Mouse (Mus musculus): Measurements from ENCODE around the gene Polr3gl. TPM values are rescaled to one million over a fixed set of nuclear protein-coding genes. Genes with fewer than 3 reads are reported as not detected.

Gene Polr3gl
- polyA plus RNA-seq, 1 experiment, result 44.5 TPM

GRCm38 (mm10) chr3:96599069-96599393 lies 5.0 kb upstream of the Polr3gl start:
- H3K4me3 ChIP-seq (ENCODE audit: insufficient read depth, low read length), result peak overlapping the region; percentile 69; the same call in 1 of the 2 replicates
- no peak for TF ChIP-seq POLR2A (IDR thresholded peaks at IDR 0.05; ENCODE audit: extremely low read depth, insufficient read depth, low read length)
- TF ChIP-seq CTCF (IDR thresholded peaks at IDR 0.05; ENCODE audit: extremely low read depth, insufficient read depth, low read length), result no peak
- H3K27ac ChIP-seq (ENCODE audit: insufficient read depth, low read length), result no peak overlapping the region
- peaks cover 13% of the 10 kb centered on the region for H3K4me1 ChIP-seq (ENCODE audit: control insufficient read depth, insufficient read depth, low read length)

GRCm38 (mm10) chr3:96598156-96599068 lies 4.4 kb upstream of the Polr3gl start:
- H3K4me1 ChIP-seq (ENCODE audit: control insufficient read depth, insufficient read depth, low read length), result peaks cover 10% of the 10 kb centered on the region

DNA sequence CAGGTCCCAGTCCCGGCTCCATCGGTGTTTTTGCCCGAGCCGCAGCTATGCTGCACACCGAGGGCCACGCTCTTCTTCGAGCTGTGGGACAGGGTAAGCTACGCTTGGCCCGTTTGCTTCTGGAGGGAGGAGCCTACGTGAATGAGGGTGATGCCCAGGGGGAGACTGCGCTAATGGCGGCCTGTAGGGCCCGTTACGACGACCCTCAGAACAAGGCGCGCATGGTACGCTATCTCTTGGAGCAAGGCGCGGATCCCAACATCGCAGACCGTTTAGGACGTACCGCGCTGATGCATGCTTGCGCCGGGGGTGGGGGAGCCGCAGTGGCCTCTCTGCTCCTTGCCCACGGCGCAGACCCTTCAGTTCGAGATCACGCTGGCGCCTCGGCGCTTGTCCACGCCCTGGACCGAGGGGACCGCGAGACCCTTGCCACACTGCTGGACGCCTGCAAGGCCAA lies 3.5 kb upstream of the Polr3gl start:
- Histone ChIP-seq H3K4me1 (ENCODE audit: control insufficient read depth, insufficient read depth, low read length) (peaks cover 6% of the 10 kb centered on the region), H3K27ac (ENCODE audit: insufficient read depth, low read length) (peak overlapping the region; percentile 93), H3K4me3 (ENCODE audit: insufficient read depth, low read length) (peak overlapping the region; percentile 69)
- TF ChIP-seq POLR2A (IDR thresholded peaks at IDR 0.05; ENCODE audit: extremely low read depth, insufficient read depth, low read length) (0 out of 2 replicates have a peak, but pooled peaks have one; percentile 33), CTCF (IDR thresholded peaks at IDR 0.05; ENCODE audit: extremely low read depth, insufficient read depth, low read length) (no peak)

More at GRCm38 (mm10) chr3:96598156-96599068, 4.4 kb upstream of the Polr3gl start:
- TF ChIP-seq CTCF (IDR thresholded peaks at IDR 0.05; ENCODE audit: extremely low read depth, insufficient read depth, low read length) (no peak), POLR2A (IDR thresholded peaks at IDR 0.05; ENCODE audit: extremely low read depth, insufficient read depth, low read length) (peak; percentile 56; the same call in 1 of the 2 replicates)
- H3K4me3 ChIP-seq (ENCODE audit: insufficient read depth, low read length), result peak overlapping the region; percentile 69
- peak overlapping the region; percentile 93 for H3K27ac ChIP-seq (ENCODE audit: insufficient read depth, low read length)

GRCm38 (mm10) chr3:96596855-96597254 lies 2.9 kb upstream of the Polr3gl start:
- Histone ChIP-seq H3K4me1 (ENCODE audit: control insufficient read depth, insufficient read depth, low read length) (peaks cover 6% of the 10 kb centered on the region), H3K4me3 (ENCODE audit: insufficient read depth, low read length) (peak overlapping the region; percentile 69), H3K27ac (ENCODE audit: insufficient read depth, low read length) (peak overlapping the region; percentile 93)
- TF ChIP-seq CTCF (IDR thresholded peaks at IDR 0.05; ENCODE audit: extremely low read depth, insufficient read depth, low read length) (no peak), POLR2A (IDR thresholded peaks at IDR 0.05; ENCODE audit: extremely low read depth, insufficient read depth, low read length) (no peak)

DNA sequence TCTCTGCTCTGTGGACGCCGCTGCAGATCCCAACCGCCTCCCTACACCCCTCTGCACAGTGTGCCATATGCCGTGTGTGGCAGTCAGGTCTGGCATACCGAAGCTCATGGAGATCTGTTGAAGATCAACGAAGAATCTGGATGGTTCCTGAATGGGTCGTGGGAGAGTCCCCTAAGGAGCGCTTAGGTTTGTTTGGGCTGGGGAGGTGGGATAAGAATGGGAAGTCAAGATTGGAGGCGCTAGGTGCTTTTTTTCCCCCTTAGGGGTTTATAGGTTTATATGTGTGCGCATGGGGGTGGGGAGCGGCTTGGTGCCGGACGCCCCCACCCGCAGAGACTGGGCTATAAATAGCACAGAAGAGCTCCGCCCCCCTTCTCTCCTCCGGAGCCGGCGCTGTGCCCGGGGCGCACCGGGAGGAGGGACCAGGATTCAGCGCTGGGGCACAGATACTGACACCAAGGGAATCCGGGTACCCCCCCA lies 2.3 kb upstream of the Polr3gl start, which contains the start of gene Ankrd34a:
TSS of gene Ankrd34a (plus strand) at position 409 of the 480 bp plus-strand sequence.
- Histone ChIP-seq H3K4me1 (ENCODE audit: control insufficient read depth, insufficient read depth, low read length) (peaks cover 6% of the 10 kb centered on the region), H3K27ac (ENCODE audit: insufficient read depth, low read length) (peak within 1 kb of the TSS; percentile 93), H3K4me3 (ENCODE audit: insufficient read depth, low read length) (peak within 1 kb of the TSS; percentile 69)
- peak; percentile 37; the same call in 1 of the 2 replicates for TF ChIP-seq POLR2A (IDR thresholded peaks at IDR 0.05; ENCODE audit: extremely low read depth, insufficient read depth, low read length)
- no peak for TF ChIP-seq CTCF (IDR thresholded peaks at IDR 0.05; ENCODE audit: extremely low read depth, insufficient read depth, low read length)

DNA sequence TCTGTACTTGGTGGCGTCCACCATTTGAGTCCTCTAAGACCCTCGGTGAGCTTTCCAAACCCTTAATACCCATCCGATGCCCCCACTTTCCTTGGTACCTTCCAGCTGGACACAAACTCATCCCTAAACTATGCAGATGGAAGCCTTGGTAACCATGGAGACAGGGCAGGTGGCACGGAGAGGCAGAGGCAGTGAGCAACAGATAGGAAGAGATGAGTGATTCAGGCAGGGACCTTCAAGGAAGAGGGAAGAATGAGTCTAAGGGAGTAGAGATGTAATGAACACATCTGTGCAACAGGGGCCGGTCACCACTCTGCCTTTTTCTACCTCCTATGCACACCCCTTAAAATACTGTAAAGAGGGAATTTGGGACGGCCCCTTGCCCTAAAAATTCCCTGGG lies 1.7 kb upstream of the Polr3gl start:
- Histone ChIP-seq H3K4me3 (ENCODE audit: insufficient read depth, low read length) (peak overlapping the region; percentile 69), H3K27ac (ENCODE audit: insufficient read depth, low read length) (peak overlapping the region; percentile 93), H3K4me1 (ENCODE audit: control insufficient read depth, insufficient read depth, low read length) (peaks cover 6% of the 10 kb centered on the region)
- no peak for TF ChIP-seq CTCF (IDR thresholded peaks at IDR 0.05; ENCODE audit: extremely low read depth, insufficient read depth, low read length)
- peak; percentile 77 for TF ChIP-seq POLR2A (IDR thresholded peaks at IDR 0.05; ENCODE audit: extremely low read depth, insufficient read depth, low read length)

GRCm38 (mm10) chr3:96594851-96595250 lies 870 bp upstream of the Polr3gl start:
- Histone ChIP-seq H3K27ac (ENCODE audit: insufficient read depth, low read length) (no peak overlapping the region), H3K4me3 (ENCODE audit: insufficient read depth, low read length) (no peak overlapping the region; the same call in 1 of the 2 replicates), H3K4me1 (ENCODE audit: control insufficient read depth, insufficient read depth, low read length) (peaks cover 6% of the 10 kb centered on the region)
- TF ChIP-seq POLR2A (IDR thresholded peaks at IDR 0.05; ENCODE audit: extremely low read depth, insufficient read depth, low read length), result no peak
- TF ChIP-seq CTCF (IDR thresholded peaks at IDR 0.05; ENCODE audit: extremely low read depth, insufficient read depth, low read length), result no peak

DNA sequence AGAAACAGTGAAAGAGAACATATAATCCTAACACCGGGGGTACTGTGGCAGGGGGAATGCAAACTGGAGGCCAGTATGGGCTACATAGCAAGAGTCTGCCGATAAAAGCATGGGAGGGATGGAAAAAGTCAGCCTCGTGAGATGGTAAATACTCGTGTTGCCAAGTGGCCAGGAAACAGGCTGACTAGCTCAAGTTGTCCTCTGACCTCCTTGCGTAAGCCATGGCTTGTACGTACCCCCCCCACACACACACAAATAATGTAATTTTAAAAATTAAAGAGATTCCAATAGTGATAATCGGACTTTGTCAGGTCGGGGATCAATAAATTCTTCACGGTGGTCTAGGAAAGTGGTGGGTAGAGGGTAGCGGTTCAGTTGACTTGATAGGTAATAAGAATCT lies 607 bp downstream of the Polr3gl start:
- no peak for TF ChIP-seq CTCF (IDR thresholded peaks at IDR 0.05; ENCODE audit: extremely low read depth, insufficient read depth, low read length)
- TF ChIP-seq POLR2A (IDR thresholded peaks at IDR 0.05; ENCODE audit: extremely low read depth, insufficient read depth, low read length), result no peak
- Histone ChIP-seq H3K27ac (ENCODE audit: insufficient read depth, low read length) (peak overlapping the region; percentile 57; the same call in 1 of the 2 replicates), H3K4me3 (ENCODE audit: insufficient read depth, low read length) (peak overlapping the region; percentile 60), H3K4me1 (ENCODE audit: control insufficient read depth, insufficient read depth, low read length) (0 out of 2 replicates have a peak, but pooled peaks cover 2% of the 10 kb centered on the region)

DNA sequence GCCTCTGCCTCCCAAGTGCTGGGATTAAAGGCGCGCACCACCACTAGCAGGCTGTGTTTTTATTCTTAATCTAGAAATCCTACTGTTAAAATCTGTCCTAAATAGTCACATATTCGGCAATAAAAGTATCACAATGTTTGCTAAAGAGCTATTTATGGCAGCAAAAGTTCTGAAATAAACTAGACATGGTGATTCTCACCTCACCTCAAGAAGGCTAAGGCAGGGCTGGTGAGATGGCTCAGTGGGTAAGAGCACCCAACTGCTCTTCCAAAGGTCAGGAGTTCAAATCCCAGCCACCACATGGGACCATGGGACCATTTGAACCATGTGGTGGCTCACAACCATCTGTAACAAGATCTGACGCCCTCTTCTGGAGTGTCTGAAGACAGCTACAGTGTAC lies 3.3 kb downstream of the Polr3gl start:
- H3K4me3 ChIP-seq (ENCODE audit: insufficient read depth, low read length), result no peak overlapping the region
- H3K27ac ChIP-seq (ENCODE audit: insufficient read depth, low read length), result no peak overlapping the region
- 0 out of 2 replicates have a peak, but pooled peaks cover 2% of the 10 kb centered on the region for H3K4me1 ChIP-seq (ENCODE audit: control insufficient read depth, insufficient read depth, low read length)
- no peak for TF ChIP-seq POLR2A (IDR thresholded peaks at IDR 0.05; ENCODE audit: extremely low read depth, insufficient read depth, low read length)
- TF ChIP-seq CTCF (IDR thresholded peaks at IDR 0.05; ENCODE audit: extremely low read depth, insufficient read depth, low read length), result no peak
